Mouse (Mus musculus) liver, adult (tissue): Measurements from ENCODE around the gene Mettl7b.

Experiments used
- GATA4 ChIP-seq: IDR thresholded peaks from 2 replicates; pipeline ENCODE4 v1.6.1; 2014; ENCODE audit warnings: mild to moderate bottlenecking, low read length; ENCODE audit not compliant: insufficient replicate concordance

Gene Mettl7b

GRCm38 (mm10) chr10:128929638-128930378 is 31.0 kb downstream of the Mettl7b start:
- no peak for TF ChIP-seq GATA4

GRCm38 (mm10) chr10:128928356-128928755 is 32.4 kb downstream of the Mettl7b start:
- no peak for TF ChIP-seq GATA4

- no peak for TF ChIP-seq GATA4
Observed at GRCm38 (mm10) chr10:128923935-128924334, 36.9 kb downstream of the Mettl7b start, which contains the start of gene Bloc1s1. Gene Bloc1s1, minus strand, starts transcription at chr10:128924035.

GRCm38 (mm10) chr10:128923013-128923691 is 37.6 kb downstream of the Mettl7b start:
- TF ChIP-seq GATA4, result no peak

GRCm38 (mm10) chr10:128922822-128923012 is 38.1 kb downstream of the Mettl7b start, which contains the start of gene Rdh5:
Gene Rdh5, minus strand, starts transcription at chr10:128922888.
- no peak for TF ChIP-seq GATA4

GRCm38 (mm10) chr10:128921883-128922821 is 38.6 kb downstream of the Mettl7b start:
- no peak for TF ChIP-seq GATA4

- no peak for TF ChIP-seq GATA4
Observed at GRCm38 (mm10) chr10:128921251-128921650, 39.5 kb downstream of the Mettl7b start.

- TF ChIP-seq GATA4, result no peak
Observed at GRCm38 (mm10) chr10:128920736-128921161, 40.0 kb downstream of the Mettl7b start.

- TF ChIP-seq GATA4, result no peak
Observed at GRCm38 (mm10) chr10:128919966-128920365, 40.8 kb downstream of the Mettl7b start.

- TF ChIP-seq GATA4, result no peak
Observed at GRCm38 (mm10) chr10:128919203-128919631, 41.6 kb downstream of the Mettl7b start.

GRCm38 (mm10) chr10:128918246-128918645 is 42.5 kb downstream of the Mettl7b start:
- TF ChIP-seq GATA4, result no peak

- no peak for TF ChIP-seq GATA4
Observed at GRCm38 (mm10) chr10:128917400-128917799, 43.4 kb downstream of the Mettl7b start.

- no peak for TF ChIP-seq GATA4
Observed at GRCm38 (mm10) chr10:128916665-128917064, 44.1 kb downstream of the Mettl7b start.

- TF ChIP-seq GATA4, result no peak
Observed at GRCm38 (mm10) chr10:128915550-128915949, 45.2 kb downstream of the Mettl7b start.

GRCm38 (mm10) chr10:128913696-128914095 is 47.1 kb downstream of the Mettl7b start:
- no peak for TF ChIP-seq GATA4
